Mouse (Mus musculus) lung, postnatal 0 days (tissue): ENCODE results near the gene Lactb.

ENCODE experiments used
- CTCF ChIP-seq: IDR thresholded peaks from 2 replicates; pipeline ENCODE4 v1.5.1; 2016; ENCODE audit warnings: antibody characterized with exemption, mild to moderate bottlenecking
- EP300 ChIP-seq: IDR thresholded peaks from 2 replicates; pipeline ENCODE4 v1.6.1; 2016; ENCODE audit warnings: antibody characterized with exemption, mild to moderate bottlenecking, control low read depth

DNA sequence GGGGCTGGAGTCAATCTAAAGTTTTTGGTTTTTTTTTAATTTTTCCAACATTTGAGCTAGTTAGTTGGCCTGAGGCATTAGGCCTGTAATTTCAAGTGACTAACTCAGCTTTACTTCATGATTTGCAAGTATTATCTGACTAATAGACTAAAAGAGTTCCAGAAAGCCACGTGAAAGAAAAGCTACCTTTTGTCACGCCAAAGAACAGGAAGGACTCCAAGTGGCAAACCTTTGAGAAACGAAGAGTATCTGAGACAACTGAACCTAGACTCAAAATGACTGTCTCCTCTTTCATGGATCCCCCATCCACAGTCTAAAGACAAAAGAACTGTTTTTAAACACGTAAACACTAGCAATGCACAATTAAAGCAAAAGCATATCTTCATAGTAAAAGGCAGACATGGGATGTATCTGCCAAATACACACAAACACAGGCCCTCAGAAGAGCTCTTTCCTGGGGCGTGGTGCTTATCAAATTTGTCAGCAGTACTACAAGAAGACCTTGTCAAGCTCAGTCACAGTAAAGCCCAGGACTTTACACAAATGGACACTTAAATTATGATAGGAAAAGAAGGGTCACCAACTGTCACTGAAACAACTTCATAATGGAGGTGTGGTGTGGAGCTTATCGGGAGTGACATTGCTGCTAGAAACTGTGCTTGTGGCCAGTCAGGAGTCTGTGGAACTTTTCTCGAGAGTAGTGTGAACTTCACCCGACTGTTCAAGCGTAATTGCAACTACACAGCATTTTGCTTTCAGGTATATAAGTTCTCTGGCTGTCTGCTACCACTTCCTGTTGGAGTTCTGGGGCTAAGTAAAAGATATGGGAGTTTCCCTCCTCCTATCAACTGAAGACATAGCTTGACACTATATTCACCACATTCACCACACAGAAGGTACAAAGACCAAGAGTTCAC, 59.2 kb downstream of the Lactb start:
- TF ChIP-seq EP300 = no peak
- TF ChIP-seq CTCF = no peak
